Mouse (Mus musculus) heart, postnatal 36 days (tissue): ENCODE measurements around the gene Zdhhc24. TPM values are rescaled to one million over a fixed set of nuclear protein-coding genes. Genes with fewer than 3 reads are reported as not detected.
"Not testable (repeated sequence)": the region's sequence is repeated elsewhere in the genome, so short reads cannot be mapped to it uniquely, and the experiment has no call there.

Experiments
- DNase-seq, 2 experiments: peaks; one replicate each; pipeline ENCODE4 v3.0.0; 2021 to 2022
- intact Hi-C: fragments of 180-260 bp; cut with DNase I; formaldehyde crosslinking; loops from one replicate; pipeline ENCODE4 v1.15.1; 2025
- total RNA-seq, 2 experiments: library from RNA; stranded (reverse); gene quantifications; 2 replicates each; pipeline ENCODE4 v1.2.3; 2021

The Zdhhc24 gene
- total RNA-seq: 1 to 10 TPM; 3.2 to 3.4 TPM

DNA sequence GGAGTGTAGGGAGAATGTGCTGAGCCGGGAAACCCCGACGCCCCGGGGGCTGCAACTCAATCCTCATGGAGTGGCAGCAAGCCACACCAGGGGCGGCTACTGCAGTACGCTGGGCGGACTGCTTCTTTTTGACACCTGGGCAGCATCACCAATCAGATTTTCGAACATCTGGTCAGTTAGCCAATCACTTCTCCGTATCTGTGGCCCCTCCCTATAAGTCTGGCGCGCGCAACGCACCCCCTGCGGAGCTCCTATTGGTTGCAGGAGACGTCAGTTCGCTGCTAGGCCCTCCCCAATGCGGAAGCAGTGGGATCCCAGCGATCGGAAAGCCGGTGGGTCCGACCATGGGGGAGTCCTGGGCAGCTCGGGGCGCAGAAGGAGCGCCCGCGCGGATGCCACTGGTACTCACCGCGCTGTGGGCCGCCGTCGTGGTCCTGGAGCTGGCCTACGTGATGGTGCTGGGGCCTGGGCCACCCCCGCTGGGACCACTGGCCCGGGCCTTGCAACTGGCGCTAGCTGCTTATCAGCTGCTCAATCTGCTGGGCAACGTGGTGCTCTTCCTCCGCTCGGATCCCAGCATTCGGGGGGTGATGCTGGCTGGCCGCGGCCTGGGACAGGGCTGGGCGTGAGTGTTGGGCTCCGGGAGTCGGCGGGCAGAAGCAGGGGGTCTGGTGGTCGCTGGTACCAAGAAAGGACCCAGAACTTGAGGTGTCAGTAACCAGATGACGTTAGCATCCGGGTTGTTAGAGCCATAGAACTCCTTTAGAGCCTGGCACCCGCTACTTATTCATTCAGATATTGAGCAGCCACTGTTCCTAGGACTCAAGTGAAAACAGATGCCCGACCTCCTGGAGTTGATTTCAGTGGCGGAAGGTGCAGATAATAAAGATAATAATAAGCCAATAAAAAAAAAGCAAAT lies at the start of gene Zdhhc24:
Gene Zdhhc24 (plus strand): TSS at position 264 of the 919 bp plus-strand sequence.
- DNase-seq: peak; percentile 98
- intact Hi-C loops: loop anchor here (2.0 to 5.0 kb wide), 2 partner anchors 40 to 49 kb away; partner anchors contain the start of genes Ccdc87, Ccs and Dpp3

DNA sequence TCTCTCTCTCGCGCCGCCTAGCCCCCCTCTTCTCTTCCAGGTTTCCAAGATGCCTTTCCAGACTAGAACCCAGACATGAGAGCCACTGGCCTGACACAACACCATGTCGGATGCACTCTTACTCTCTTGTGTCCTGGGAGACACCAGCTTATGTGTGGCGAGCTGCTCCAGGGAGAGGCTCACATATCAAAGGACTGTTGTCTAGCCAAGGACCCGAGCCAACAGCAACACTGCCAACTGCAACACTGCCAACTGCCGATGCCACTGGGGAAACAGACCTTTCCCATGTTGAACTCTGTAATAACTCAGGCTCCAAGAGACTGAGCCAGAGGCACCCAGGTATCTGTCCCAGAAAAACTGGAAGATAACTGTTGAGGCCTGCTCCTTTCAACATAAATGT lies 49.3 kb upstream of the Zdhhc24 start:
- intact Hi-C loops: no loop called here
- peak; percentile 70 to 71 for DNase-seq

DNA sequence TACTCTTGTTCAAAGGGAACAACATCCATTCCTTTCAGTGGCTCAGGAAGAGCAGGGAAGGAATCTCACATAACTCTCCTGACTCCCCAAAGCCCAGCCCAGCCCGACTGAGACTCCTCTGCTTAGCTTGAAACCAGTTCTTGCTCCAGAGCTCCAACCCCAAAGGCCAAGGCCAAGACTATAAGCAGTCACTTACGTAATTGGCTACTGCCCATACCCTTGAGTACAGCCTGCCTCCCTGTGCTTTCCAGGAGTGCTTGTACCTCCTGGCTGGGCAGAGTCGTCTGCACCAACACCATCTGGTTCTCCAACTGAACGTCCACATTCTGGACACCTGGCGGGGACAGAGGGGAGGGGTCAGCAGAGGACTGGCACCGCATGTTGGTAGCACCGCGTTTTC lies 44.5 kb upstream of the Zdhhc24 start:
- DNase-seq: no peak
- intact Hi-C loops: no loop called here

DNA sequence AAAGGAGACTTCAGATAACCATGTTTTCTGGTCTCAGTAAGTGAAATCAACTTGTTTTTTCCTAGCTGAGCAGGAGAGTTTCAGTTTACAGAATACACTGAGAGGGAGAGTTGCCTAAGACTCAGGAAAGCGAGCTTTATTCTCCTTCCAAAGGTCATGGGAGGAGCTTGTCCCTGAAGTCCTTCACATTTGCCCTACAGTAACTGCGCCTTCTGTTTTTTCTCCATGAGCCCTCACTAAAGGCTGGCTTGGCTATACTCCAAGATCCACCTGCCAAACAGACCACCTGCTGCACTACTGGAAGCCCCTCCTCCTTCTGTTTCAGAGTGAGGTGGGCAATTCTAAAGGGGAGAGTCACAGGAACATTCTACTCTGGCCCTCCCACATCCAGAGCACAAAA lies 42.4 kb upstream of the Zdhhc24 start:
- intact Hi-C loops: loop anchor here (5.0 kb wide), 1 partner anchor 91 kb away; the partner anchor contains the start of gene Dpp3
- no peak for DNase-seq

DNA sequence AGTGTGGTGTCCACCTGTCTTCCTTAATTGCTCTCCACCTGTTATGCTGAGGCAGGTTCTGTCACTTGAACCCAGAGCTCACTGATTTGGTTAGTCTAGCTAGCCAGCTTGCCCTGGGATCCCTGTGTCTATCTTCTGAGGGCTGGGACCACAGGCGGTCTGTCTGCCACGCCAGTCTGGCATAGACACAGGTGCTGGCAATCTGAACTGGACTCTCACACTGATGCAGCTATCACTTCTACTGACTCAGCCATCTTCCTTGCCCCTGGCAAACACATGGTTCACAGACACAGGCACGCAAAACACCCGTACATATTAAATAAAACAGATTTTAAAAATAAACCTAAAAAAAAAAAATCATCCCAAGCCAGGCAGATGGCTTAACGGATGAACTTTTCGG lies 41.4 kb upstream of the Zdhhc24 start:
- DNase-seq: no peak
- intact Hi-C loops: loop anchor here (5.0 kb wide), 1 partner anchor 90 kb away; the partner anchor contains the start of gene Dpp3

DNA sequence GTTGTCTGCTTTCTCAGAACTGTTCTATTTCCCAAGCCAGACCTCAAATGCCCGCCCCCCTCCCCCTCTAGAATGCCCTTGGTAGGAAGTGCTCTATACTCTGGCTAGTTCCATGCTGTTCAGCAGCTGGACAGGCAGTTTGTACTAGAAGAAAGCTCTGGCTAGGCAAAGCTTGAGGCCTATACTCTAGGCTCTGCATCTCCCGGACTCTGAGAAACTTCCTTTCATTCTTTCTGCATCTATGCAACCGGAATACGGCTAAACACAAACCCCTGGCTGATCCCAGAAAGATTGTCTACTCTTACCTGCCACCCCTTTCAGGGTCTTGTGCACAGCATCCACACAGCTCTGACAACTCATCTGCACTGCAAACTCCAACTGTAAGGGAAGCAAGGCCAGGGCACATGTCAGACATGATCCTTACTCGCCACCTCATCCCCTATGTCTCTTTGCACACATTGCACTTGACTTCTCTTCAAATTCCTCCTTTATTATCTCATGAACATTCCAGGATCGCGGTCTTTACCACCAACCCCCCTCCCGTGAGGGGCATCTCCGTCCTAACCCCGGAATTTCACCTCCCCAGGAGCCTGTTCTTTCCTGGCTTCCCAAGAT lies 39.8 kb upstream of the Zdhhc24 start:
- intact Hi-C loops: loop anchor here (2.0 to 5.0 kb wide), 2 partner anchors 40 to 89 kb away; partner anchors contain the start of genes Dpp3 and Zdhhc24

DNA sequence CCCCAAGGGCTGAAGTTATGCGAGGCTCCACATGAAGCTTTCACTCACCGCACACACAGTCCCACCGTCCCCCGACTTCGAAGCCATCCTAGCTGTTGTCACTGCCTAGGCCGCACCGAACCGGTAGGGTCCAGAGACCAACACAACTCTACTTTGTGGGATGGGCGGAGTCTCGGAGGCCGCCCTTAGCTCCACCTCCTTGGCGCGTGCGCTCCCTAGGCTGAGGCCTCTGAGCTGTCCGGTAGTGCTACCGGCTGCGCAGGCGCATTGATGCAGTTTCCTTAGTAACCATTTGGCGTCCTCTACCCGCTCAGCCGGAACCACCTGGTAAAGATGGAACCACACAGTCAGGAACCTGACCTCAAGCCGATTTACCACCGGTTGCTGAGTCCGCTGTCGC lies 39.3 kb upstream of the Zdhhc24 start, which contains the start of the genes Ccs and Ccdc87:
Gene Ccs (minus strand): TSS at position 184 of the 400 bp plus-strand sequence.
Gene Ccdc87 (plus strand): TSS at position 218 of the 400 bp plus-strand sequence.
- peak; percentile 95 to 97 for DNase-seq
- intact Hi-C loops: loop anchor here (2.0 to 5.0 kb wide), 2 partner anchors 40 to 88 kb away; partner anchors contain the start of genes Dpp3 and Zdhhc24

More for the DNA sequence above, 39.8 kb upstream of the Zdhhc24 start:
- no peak for DNase-seq

DNA sequence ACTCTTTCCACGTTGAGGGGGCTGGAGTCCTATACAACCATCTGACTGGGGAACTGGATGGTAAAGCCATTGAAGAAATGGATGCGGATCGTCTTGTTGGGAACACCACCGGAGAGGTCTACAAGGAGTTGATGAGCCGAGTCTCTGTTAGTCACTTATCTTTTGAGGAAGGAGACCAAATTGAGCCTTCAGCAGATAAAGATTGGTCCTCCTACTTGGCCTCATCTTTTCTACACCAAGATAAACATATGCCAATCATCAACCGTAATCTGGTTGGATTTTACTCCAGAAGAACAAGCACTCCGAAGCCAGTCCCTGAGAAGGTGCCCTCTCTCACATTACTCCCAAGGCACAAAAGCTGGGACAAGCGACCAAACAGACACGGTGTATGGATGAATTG lies 37.6 kb upstream of the Zdhhc24 start:
- DNase-seq: no peak
- intact Hi-C loops: loop anchor here (2.0 kb wide), 1 partner anchor 82 kb away; no protein-coding TSS in a partner anchor

DNA sequence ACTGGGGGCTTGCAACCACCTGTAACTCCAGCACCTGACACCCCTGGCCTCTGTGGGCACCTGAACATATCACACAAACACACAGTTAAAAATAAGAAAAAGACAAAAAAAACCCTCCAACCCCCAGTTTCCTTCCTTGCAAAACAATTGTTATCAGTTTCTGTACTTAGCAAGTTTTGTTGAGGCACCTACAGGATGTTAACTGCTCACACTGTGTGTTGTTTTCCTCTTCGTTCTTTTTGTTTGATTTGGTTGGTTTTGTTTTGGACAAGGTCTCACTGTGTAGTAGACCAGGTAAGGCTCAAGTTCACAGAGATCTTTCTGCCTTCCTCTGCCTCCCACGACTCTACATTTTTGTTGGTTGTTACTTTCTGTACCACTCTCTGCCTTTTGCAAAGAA lies 35.9 kb upstream of the Zdhhc24 start:
- DNase-seq: no peak
- intact Hi-C loops: no loop called here

DNA sequence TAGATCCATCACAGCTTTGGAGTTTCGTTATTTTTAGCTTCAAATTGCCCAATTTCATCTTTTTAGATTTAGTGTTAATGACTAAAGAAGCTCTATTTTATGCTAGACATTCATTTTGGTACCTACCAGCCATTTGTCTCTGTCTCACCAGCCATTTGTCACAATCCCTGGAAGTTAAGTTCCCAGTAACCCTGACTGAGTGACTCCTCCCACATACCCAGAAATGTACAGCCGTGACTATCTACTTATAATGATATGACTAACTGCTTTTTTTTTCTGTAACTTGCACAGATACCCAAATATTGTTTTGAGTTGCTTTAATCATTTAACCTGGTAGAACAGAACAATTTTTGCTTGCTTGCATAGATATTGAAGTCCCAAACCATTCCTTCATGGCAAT lies 32.6 kb upstream of the Zdhhc24 start:
- DNase-seq: no peak
- intact Hi-C loops: loop anchor here (2.0 kb wide), 1 partner anchor 91 kb away; no protein-coding TSS in a partner anchor

DNA sequence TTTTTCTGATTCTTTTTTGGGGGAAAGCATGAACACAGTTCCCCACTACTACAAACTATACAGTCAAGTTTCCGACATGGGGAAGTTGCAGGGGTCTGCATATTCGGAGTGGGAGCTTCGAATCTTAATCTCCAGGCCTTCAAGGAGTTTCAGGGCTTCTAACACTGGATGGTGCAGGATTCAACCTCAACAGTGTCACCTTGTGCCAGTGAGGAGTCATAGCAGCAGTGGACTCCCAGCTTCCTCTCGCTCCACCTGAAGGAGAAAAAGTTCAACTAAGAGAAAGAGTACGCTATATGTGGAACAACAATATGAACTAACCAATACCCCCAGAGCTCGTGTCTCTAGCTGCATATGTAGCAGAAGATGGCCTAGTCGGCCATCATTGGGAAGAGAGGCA lies 31.0 kb upstream of the Zdhhc24 start:
- no peak for DNase-seq
- intact Hi-C loops: loop anchor here (2.0 kb wide), 1 partner anchor 93 kb away; no protein-coding TSS in a partner anchor

DNA sequence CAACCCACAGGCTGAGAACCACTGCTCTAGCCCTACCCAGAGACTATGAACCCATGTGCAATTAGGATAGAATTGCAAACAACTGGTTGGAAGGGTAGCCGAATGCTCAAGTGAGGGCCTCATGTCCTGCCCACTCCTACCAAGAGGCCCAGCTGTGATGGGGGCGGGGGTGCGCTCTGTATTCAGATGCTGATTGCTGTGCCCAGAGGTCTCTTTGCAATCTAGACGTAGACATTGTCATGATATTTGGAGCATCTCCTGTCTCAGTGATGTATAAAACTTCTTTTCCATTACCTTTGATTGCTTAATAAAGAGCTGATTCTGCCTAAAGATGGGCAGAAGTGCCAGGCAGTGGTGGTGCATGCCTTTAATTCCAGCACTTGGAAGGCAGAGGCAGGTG lies 28.7 kb upstream of the Zdhhc24 start:
- DNase-seq: no peak
- intact Hi-C loops: loop anchor here (2.0 kb wide), 1 partner anchor 221 kb away; no protein-coding TSS in a partner anchor

DNA sequence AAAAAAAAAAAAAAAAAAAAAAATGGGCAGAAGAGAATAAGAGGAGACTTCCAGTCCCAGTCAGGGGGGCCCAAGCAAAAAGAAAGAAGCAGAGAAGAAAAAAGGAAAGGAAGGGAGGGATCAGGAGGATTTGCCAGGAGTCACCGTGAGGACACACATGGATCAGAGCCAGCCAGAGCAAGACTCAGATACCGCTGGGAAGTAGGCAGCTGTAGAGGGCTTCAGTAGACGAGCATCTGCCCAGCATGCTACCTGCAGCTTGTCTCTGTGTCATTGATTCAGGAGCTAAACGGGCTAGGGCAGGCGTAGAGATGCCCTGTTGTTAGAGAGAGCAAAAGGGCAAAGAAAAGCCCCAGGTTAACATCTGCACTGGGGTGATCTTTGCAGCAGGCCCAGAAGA lies 28.2 kb upstream of the Zdhhc24 start:
- intact Hi-C loops: no loop called here
- DNase-seq: no peak

DNA sequence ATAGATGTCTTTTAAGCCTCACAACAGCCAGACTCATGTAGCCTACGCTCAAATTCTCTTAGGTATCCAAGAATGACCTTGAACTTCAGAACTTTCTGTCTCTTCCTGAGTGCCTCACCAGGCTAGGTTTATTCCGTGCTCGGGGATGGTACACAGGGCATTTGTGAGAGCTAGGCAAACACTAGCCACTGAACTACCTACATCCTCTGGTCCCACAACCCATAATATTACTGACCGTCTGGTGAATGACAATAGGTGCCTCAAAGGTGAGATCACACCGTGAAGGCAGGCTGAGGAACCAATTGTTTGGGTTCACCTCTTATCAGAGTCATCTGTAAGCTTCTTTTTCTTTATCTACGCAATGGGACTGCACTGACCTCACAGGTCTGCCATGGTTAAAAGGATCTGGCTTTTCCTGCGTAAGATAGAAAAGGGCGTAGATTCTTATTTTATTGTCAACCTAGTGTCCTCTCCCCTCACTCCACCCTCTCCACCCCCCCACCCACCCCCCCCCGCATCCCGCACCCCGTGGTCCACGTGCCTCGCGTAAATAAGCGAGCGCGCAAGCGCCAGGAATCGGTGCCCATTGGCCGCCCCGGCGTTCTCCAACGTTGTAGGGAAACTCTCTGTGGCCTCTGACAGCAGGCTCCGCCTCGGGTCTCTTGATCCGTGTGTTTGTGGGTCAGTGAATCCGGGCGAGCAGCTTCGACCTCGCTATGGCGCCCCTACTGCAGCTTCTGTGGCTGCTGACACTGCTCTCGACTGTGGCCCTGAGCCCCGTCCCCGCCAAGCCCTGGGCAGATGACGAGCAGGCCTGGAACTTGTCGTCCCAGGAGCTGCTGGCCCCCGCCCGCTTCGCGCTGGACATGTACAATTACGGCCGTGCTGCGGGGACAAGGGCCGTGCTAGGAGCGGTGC lies 23.7 kb upstream of the Zdhhc24 start, which contains the start of gene Ctsf:
Gene Ctsf (plus strand): TSS at position 579 of the 918 bp plus-strand sequence.
- intact Hi-C loops: no loop called here
- DNase-seq: peak; percentile 87

DNA sequence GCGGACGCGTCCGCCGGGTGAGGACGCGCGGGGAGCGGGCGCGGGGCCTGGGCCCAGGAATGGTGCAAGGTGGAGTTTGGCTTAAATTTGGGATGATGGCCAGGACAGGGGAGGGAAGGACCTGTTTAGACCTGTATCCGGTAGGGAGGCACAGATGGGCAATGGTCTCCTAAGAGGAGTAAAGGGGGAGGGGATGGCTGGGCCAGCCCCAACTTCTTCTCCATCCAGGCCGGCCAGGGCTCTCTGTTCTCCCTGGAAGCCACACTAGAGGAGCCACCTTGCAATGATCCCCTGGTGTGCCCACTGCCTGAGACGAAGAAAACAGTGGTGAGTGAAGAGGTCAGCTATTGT lies 23.0 kb upstream of the Zdhhc24 start:
- no peak for DNase-seq
- intact Hi-C loops: no loop called here

DNA sequence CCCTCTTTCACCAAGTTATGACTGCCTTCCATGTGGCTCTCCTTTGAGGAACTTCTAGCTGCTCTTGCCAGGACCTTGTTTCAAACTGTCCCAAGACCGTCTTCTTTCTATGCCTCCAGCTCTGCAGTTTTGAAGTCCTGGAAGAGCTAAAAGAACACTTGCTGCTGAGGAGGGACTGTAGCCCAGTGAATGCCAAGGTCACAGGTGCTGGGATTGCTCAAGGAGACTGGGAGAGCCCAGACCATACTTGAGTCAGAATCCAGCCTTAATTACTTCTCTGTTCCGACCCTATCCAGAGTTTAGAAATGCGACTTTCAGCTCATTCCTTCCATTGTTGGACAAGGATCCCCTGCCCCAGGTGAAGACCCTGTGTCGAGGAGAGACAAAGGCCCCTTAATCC lies 22.5 kb upstream of the Zdhhc24 start:
- no peak for DNase-seq
- intact Hi-C loops: no loop called here

DNA sequence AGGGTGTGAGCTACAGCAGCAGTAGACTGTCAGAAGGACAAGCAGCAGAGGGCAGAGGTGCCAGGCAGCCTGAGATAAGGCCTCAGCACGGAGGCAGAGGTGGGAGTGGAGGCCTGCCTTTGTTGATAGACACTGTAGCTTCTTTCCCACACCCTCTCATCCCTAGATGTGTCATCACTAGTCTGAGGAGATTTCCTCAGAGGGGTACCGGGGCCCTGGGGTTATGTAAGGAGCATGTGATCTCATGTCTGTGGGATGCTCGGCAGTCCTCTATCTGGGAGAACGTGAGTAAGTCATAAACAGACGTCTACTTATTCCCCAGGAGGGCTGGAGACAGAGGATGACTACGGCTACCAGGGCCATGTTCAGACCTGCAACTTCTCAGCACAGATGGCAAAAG lies 19.4 kb upstream of the Zdhhc24 start:
- no peak for DNase-seq
- intact Hi-C loops: no loop called here

DNA sequence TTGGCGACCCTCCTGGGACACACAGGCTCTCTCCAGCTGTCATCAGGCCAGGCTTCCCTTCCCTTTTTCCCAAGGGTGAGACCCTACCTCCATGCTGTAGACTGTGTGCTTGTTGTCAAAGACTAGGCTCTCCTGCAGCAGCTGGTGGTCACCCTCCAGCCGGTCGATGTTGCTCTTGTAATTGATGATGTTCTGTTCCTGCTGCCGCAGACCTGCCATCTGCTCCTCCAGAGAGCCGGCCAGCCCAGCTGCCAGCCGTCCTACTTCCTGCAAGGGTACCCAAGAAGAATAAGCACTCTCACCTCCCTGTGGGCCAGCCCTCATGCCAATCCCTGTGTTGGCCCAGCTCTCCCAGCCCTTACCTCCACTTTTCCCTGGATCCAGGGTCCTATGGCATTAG lies 15.4 kb upstream of the Zdhhc24 start:
- no peak for DNase-seq
- intact Hi-C loops: no loop called here

DNA sequence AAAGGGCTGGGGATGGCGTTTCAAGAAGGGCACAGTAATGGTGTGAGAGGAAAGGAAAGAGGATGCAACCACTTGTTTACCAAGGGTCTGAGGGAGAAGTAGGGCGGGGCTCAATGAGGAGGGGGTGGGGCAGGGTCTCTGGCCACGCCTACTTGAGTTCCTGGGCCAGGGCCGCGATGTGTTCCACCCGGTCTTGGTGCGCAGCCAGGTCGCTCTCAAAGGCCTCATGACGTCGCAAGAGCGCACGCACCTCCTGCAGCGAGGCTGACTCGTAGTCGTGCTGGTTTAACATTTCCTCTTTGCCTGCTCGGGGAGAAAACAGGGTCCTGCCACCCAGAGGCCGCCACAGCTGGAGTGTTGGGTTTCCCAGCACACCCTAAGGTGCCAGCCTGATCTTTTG lies 13.3 kb upstream of the Zdhhc24 start:
- DNase-seq: no peak
- intact Hi-C loops: no loop called here

DNA sequence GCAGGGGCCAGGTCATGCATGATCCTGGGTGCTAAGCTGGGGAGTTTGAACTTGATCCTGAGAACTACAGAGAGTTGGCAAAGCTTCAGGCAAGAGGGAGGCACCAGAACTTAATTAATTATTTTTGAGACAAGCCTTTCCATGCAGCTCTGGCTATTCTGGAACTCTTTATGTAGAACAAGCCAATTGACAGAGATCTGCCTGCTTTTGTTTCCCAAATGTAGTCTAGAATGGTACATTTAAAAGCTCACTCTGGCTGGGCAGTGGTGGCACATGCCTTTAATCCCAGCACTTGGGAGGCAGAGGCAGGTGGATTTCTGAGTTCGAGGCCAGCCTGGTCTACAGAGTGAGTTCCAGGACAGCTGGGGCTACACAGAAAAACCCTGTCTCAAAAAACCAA lies 3.9 kb upstream of the Zdhhc24 start:
- DNase-seq: not testable (repeated sequence)
- intact Hi-C loops: loop anchor here (5.0 kb wide), 1 partner anchor 53 kb away; the partner anchor contains the start of gene Dpp3
